Mouse (Mus musculus) heart, adult 2 months (tissue): ENCODE measurements at regions not wholly inside any gene's neighbourhood (a gene's known extent, or its start where the extent isn't known, plus 50 kb on each side); places are given as distances from the start of the nearest gene placed in this dataset.

Experiments
- CTCF ChIP-seq: fragments of 200-600 bp; IDR thresholded peaks from 2 replicates; pipeline ENCODE4 v1.8.1; 2022; ENCODE audit warnings: antibody characterized with exemption, mild to moderate bottlenecking, moderate library complexity
- EP300 ChIP-seq: fragments of 200-500 bp; IDR thresholded peaks from 2 replicates; pipeline ENCODE4 v1.6.1; 2011; ENCODE audit warnings: low read depth, low read length, control low read depth; ENCODE audit not compliant: insufficient read depth
- POLR2A ChIP-seq: fragments of 200-500 bp; IDR thresholded peaks from 2 replicates; pipeline ENCODE4 v1.6.1; 2011; ENCODE audit warnings: mild to moderate bottlenecking, low read depth, low read length, control low read depth; ENCODE audit not compliant: insufficient read depth

- TF ChIP-seq CTCF (no peak), POLR2A (no peak), EP300 (no peak)
Observed at GRCm38 (mm10) chr12:16058255-16058654, 241.5 kb upstream of the Trib2 start.
